Mouse (Mus musculus) stomach, embryonic 14.5 days (tissue): ENCODE results near the gene Adrb1. TPM values are rescaled to one million over a fixed set of nuclear protein-coding genes. Genes with fewer than 3 reads are reported as not detected.

Experiments
- ATAC-seq: fragments of 200-750 bp; cut with Nextera tagmentation; 2 replicates; pipeline ENCODE4 v1.8.0; 2017; ENCODE audit warnings: low read depth, moderate TSS enrichment; ENCODE audit not compliant: insufficient number of reproducible peaks, insufficient read depth, low FRiP score
- H3K27ac ChIP-seq: fragments of 300-500 bp; sonication (generic); 2 replicates; pipeline ENCODE4 v1.5.1; 2014; ENCODE audit warnings: mild to moderate bottlenecking, low read length, moderate library complexity, mixed read lengths
- H3K27me3 ChIP-seq: fragments of 300-500 bp; sonication (generic); 2 replicates; pipeline ENCODE4 v1.6.1; 2014; ENCODE audit warnings: low read length, control low read depth, mixed read lengths; ENCODE audit not compliant: control insufficient read depth, insufficient read depth
- H3K36me3 ChIP-seq: fragments of 300-500 bp; sonication (generic); 2 replicates; pipeline ENCODE4 v1.6.1; 2014; ENCODE audit warnings: mild to moderate bottlenecking, control low read depth, low read length, moderate library complexity, mixed read lengths; ENCODE audit not compliant: control insufficient read depth, insufficient read depth
- H3K4me1 ChIP-seq: fragments of 300-500 bp; sonication (generic); 2 replicates; pipeline ENCODE4 v1.6.1; 2014; ENCODE audit warnings: low read length, control low read depth, mixed read lengths; ENCODE audit not compliant: control insufficient read depth, insufficient read depth
- H3K4me2 ChIP-seq: fragments of 300-500 bp; sonication (generic); replicated peaks from 2 replicates; pipeline ENCODE4 v1.6.1; 2014; ENCODE audit warnings: low read depth, low read length, control low read depth
- H3K4me3 ChIP-seq: fragments of 300-500 bp; sonication (generic); 2 replicates; pipeline ENCODE4 v1.5.1; 2014; ENCODE audit warnings: low read depth, low read length, control low read depth
- H3K9ac ChIP-seq: fragments of 300-500 bp; sonication (generic); replicated peaks from 2 replicates; pipeline ENCODE4 v1.6.1; 2014; ENCODE audit warnings: low read depth, mild to moderate bottlenecking, control low read depth, low read length, moderate library complexity, mixed read lengths
- H3K9me3 ChIP-seq: fragments of 300-500 bp; sonication (generic); 2 replicates; pipeline ENCODE4 v1.6.1; 2016; ENCODE audit warnings: low read depth, low read length, control low read depth; ENCODE audit not compliant: control insufficient read depth
- WGBS: fragments of 180-500 bp; shearing (Covaris S2); extraction: QIAGEN DNeasy Blood & Tissue Kit; methylation state at CpG from one replicate; pipeline ENCODE4 v1.1.7; 2014; 5-methylcytosine and 5-hydroxymethylcytosine counted together
- polyA plus RNA-seq: library from polyadenylated mRNA; unstranded; fragments of >200 nt; fragmentation: Nextera tagmentation; extraction: Ambion mirVana; gene quantifications from 2 replicates; pipeline ENCODE4 v1.2.1, GENCODE M21; 2014

The Adrb1 gene
- polyA plus RNA-seq, 1 experiment from 2014 or later = 1.2 TPM

GRCm38 (mm10) chr19:56682843-56683242 lies 39.2 kb upstream of the Adrb1 start:
- no peak overlapping the region for H3K9ac ChIP-seq
- ATAC-seq = no peak
- H3K36me3 ChIP-seq = no peaks in the 10 kb centered on the region
- no peaks in the 10 kb centered on the region for H3K9me3 ChIP-seq
- H3K4me3 ChIP-seq = no peak overlapping the region
- H3K4me1 ChIP-seq = peaks cover 22% of the 10 kb centered on the region
- no peak overlapping the region for H3K27ac ChIP-seq
- H3K4me2 ChIP-seq = no peak overlapping the region
- H3K27me3 ChIP-seq = no peaks in the 10 kb centered on the region
- WGBS = 80% methylated on average over 7 of the region's 7 CpGs

GRCm38 (mm10) chr19:56685515-56685914 lies 36.5 kb upstream of the Adrb1 start:
- no peaks in the 10 kb centered on the region for H3K9me3 ChIP-seq
- H3K27me3 ChIP-seq = no peaks in the 10 kb centered on the region
- no peaks in the 10 kb centered on the region for H3K36me3 ChIP-seq
- H3K9ac ChIP-seq = no peak overlapping the region
- ATAC-seq = no peak
- WGBS = 62% methylated on average over 7 of the region's 7 CpGs
- H3K27ac ChIP-seq = no peak overlapping the region
- H3K4me3 ChIP-seq = no peak overlapping the region
- no peak overlapping the region for H3K4me2 ChIP-seq
- peaks cover 14% of the 10 kb centered on the region; the same call in 1 of the 2 replicates for H3K4me1 ChIP-seq

GRCm38 (mm10) chr19:56686218-56686617 lies 35.8 kb upstream of the Adrb1 start:
- Histone ChIP-seq H3K9me3 (no peaks in the 10 kb centered on the region), H3K36me3 (no peaks in the 10 kb centered on the region), H3K4me2 (no peak overlapping the region), H3K4me1 (peaks cover 14% of the 10 kb centered on the region; the same call in 1 of the 2 replicates), H3K4me3 (no peak overlapping the region), H3K27me3 (no peaks in the 10 kb centered on the region), H3K27ac (no peak overlapping the region), H3K9ac (no peak overlapping the region)
- 65% methylated on average over 12 of the region's 12 CpGs for WGBS
- no peak for ATAC-seq

- no peaks in the 10 kb centered on the region for H3K36me3 ChIP-seq
- no peaks in the 10 kb centered on the region for H3K9me3 ChIP-seq
- H3K27ac ChIP-seq = no peak overlapping the region
- no peak overlapping the region for H3K9ac ChIP-seq
- no peaks in the 10 kb centered on the region for H3K27me3 ChIP-seq
- no peak overlapping the region for H3K4me2 ChIP-seq
- H3K4me1 ChIP-seq = peaks cover 14% of the 10 kb centered on the region; the same call in 1 of the 2 replicates
- no peak overlapping the region for H3K4me3 ChIP-seq
- WGBS = 81% methylated on average over 8 of the region's 8 CpGs
- ATAC-seq = no peak
These were observed 34.9 kb upstream of the Adrb1 start for GRCm38 (mm10) chr19:56687026-56687635.

- H3K4me3 ChIP-seq = no peak overlapping the region
- H3K9me3 ChIP-seq = no peaks in the 10 kb centered on the region
- ATAC-seq = no peak
- H3K27ac ChIP-seq = no peak overlapping the region
- no peaks in the 10 kb centered on the region for H3K36me3 ChIP-seq
- H3K4me2 ChIP-seq = no peak overlapping the region
- H3K9ac ChIP-seq = no peak overlapping the region
- H3K4me1 ChIP-seq = peaks cover 14% of the 10 kb centered on the region; the same call in 1 of the 2 replicates
- no peaks in the 10 kb centered on the region for H3K27me3 ChIP-seq
- WGBS = 79% methylated on average over 10 of the region's 10 CpGs
These were observed 34.3 kb upstream of the Adrb1 start for GRCm38 (mm10) chr19:56687676-56688075.

GRCm38 (mm10) chr19:56688661-56689335 lies 33.2 kb upstream of the Adrb1 start:
- Histone ChIP-seq H3K4me3 (no peak overlapping the region), H3K4me2 (no peak overlapping the region), H3K9ac (no peak overlapping the region), H3K36me3 (no peaks in the 10 kb centered on the region), H3K9me3 (no peaks in the 10 kb centered on the region), H3K4me1 (peaks cover 14% of the 10 kb centered on the region; the same call in 1 of the 2 replicates), H3K27ac (no peak overlapping the region), H3K27me3 (no peaks in the 10 kb centered on the region)
- WGBS = 69% methylated on average over 12 of the region's 12 CpGs
- no peak for ATAC-seq

- no peaks in the 10 kb centered on the region for H3K27me3 ChIP-seq
- no peaks in the 10 kb centered on the region for H3K36me3 ChIP-seq
- H3K27ac ChIP-seq = no peak overlapping the region
- peaks cover 14% of the 10 kb centered on the region; the same call in 1 of the 2 replicates for H3K4me1 ChIP-seq
- no peak overlapping the region for H3K4me3 ChIP-seq
- H3K9ac ChIP-seq = no peak overlapping the region
- 68% methylated on average over 6 of the region's 6 CpGs for WGBS
- ATAC-seq = no peak
- no peaks in the 10 kb centered on the region for H3K9me3 ChIP-seq
- no peak overlapping the region for H3K4me2 ChIP-seq
These were observed 32.5 kb upstream of the Adrb1 start for GRCm38 (mm10) chr19:56689493-56689892.

GRCm38 (mm10) chr19:56691103-56691502 lies 30.9 kb upstream of the Adrb1 start:
- Histone ChIP-seq H3K27me3 (no peaks in the 10 kb centered on the region), H3K4me3 (no peak overlapping the region), H3K4me1 (peaks cover 14% of the 10 kb centered on the region; the same call in 1 of the 2 replicates), H3K27ac (no peak overlapping the region), H3K9ac (no peak overlapping the region), H3K9me3 (no peaks in the 10 kb centered on the region), H3K36me3 (no peaks in the 10 kb centered on the region), H3K4me2 (no peak overlapping the region)
- no peak for ATAC-seq
- 96% methylated on average over 3 of the region's 3 CpGs for WGBS
